Mouse (Mus musculus) cerebellum, adult 11 months (tissue): ENCODE results near the gene Sirt7.

ENCODE experiments used
- DNase-seq: peaks from one replicate; pipeline ENCODE4 v3.0.0; 2022

The Sirt7 gene

DNA sequence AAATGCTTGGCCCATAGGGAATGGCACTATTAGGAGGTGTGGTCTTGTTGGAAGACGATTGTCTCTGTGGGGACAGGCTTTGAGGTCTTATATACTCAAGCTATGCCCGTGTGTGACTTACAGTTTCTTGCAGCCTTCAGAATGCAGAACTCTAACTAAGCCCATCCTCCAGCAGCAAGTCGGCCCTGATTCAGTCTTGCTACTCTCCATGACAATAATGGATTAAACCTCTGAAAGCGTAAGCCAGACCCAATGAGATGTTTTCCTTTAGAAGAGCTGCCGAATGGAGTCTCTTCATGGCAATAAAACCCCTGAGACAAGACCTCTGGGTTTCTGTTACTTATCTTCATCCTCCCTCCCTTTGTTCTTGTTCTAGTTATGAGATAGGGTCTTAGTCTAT, 9.8 kb upstream of the Sirt7 start:
- DNase-seq = no peak

DNA sequence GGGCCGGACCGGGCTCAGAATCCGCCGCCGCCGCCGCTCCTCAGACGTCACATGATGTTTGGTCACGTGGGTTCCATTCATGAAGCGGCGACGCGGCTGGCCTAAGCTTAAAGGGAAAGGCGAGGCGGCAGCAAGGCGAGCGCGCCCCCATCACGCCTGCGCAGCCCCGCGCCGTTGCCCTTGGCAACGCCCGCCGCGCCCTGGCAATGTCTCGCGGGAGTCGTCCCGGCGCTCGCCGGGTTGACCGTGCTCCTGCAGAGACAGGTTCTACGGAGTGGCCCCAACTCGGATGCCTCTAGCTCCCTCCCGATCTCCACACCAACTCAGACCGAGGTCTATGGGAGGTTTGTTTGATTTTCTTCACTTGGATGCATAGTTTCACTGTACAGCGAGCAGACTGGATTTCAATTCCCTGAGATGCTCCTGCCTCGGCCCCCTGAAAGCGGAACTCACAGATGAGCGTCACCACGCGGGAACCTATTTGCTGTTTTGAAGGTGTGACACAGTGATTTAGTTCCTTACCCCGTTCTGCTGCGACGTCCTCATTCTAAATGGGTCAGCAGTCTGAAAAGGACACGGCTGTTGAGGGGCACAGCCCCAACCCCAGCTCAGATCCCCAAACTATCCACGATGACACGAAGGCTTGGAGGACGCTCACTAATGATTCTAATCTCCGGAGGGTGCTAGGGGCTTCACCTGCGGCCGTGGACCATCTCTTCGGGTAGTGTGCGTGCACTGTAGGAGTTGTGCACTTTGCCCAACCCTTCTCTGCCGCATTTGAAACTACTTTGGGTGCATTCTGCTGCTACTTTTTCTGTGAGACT, 8.7 kb upstream of the Sirt7 start, which contains the start of gene Mafg:
Gene Mafg (minus strand): TSS at position 81 of the 824 bp plus-strand sequence.
- DNase-seq = peak; percentile 91

DNA sequence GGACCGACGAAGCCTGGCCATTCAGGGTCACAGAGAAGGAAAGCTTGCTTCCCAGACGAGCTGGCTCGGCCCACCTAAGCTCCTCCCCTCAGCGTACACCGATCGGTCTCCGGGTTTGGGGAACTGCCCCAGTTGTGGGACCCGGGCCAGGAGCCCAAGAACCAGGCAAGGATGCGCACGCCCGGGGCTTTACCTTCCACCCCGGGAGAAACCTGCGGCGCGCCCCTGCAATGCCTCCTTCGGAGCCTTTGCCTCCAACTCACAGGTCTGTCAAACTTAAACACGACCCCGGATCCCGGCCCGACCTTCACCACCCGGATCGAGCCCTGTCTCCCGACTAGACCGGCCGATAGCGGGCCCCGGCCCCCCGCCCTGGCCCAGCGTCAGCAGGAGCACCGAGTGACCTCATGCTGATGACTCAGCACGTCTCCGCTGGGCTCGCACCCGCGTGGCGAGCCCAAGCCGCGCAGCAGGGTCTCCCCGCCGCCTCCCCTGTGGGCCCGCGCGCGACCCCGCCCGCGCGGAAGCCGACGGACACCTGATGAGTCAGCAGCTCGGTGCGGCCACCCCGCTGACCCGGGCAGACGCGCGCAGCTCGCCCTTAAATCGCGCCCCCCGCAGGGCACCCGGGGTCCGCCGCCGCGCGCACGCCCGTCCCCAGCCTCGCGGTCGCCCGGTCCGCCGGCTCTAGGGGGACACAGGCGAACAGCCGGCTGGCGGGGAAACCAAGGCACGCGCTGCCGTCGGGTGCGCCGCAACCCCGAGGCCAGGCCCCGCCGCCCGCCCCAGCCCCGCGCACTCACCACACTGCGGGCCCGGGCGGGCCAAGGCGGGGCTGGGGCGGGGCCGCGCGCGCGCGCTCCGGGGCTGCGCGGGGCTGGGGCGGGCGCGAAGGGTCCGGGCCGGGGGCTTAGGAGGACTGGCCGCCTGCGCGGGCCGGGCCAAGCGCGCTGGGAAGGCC, 7.8 kb upstream of the Sirt7 start:
- DNase-seq = peak; percentile 70

DNA sequence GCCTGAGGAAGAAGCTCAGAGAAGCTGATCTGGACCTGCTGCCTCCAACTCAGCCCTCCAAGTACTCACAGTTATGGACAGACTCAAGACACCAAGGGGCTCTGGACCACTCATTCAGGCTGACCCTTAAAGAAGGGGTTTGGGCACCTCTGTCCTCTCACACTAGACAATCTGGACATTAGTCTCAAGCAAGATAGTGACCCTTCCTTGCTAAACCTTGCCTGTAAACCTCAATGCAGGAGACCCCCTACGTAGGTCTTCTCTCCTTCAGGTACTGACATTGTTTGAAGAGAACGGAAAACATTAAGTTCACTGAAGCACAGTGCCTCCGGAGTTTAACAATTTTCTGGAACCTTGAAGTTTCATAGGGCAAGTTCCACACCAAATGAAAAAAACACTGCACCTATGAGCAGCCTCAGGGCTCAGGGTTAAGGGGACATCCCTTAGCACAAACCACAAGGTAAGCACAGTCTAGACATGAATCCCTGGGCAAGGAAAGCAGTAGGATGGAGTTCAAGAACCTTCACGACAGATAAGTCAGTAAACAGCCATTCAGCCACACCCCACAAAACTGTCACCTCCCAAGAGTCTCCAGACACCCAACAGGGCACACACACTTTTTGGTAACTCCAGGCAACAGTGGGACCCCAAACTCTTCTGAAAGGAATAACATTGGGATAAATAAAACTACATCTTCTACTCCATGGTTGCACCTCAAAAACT, 6.8 kb upstream of the Sirt7 start:
- no peak for DNase-seq

DNA sequence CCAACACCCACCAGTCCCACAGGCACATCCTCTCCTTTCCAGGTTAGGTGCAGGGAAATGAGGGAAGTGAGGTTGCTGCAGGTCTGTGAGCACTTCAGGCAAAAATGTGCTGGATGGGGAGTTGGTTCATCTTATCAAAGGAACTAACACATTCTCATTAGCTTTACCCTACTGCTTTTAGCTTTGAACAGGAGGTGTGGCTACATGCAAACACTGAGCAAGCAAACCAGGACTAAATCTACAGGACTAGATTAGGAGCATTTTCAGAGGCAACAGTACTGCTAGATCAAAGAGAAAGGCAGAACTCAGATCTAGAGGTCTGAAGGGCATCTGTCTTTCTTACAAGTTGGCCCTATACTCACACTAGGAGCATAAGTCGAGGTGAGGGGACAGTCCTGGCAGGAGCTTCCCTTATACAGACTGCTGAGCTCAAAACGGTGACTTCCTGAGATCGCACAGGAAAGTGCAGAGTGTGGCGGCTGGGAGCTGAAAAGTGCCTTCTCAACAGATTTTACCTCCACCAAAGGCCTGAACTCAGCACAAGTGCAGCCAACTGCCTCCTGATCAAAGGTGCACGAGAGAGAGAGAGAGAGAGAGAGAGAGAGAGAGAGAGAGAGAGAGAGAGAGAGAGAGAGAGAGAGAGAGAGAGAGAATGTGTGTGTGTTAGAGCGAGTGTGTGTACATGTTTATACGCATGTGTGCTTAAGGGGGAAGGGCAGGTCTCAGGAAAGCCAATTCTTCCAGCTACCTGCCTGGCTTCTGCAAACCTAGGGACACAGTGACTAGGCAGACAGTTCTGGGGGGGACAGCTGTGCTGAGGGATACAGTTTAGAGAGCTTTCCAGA, 6.1 kb upstream of the Sirt7 start:
- DNase-seq = no peak

DNA sequence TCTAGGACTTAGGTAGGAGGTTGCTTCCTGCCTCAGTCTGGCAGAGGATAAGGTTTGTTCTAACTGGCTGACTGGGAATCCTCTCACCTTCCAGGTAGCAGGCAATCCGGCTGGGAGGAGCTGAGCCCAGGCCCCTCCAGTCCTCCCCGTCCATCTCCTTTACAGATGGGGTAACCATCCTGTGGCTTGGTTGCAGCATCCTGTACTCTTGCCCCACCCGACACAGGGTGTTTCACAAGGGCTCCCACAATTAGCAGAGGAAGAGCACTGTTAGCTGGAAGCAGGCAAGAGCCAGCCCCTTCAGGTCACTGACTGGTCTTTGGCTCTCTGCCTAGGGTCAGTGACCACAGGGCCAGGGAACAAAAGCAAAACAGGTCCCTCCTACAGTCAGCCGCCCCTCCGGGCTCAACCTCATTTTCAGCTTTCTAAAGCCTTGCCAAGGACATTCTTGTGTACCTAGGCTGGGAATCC, 5.4 kb upstream of the Sirt7 start:
- no peak for DNase-seq

DNA sequence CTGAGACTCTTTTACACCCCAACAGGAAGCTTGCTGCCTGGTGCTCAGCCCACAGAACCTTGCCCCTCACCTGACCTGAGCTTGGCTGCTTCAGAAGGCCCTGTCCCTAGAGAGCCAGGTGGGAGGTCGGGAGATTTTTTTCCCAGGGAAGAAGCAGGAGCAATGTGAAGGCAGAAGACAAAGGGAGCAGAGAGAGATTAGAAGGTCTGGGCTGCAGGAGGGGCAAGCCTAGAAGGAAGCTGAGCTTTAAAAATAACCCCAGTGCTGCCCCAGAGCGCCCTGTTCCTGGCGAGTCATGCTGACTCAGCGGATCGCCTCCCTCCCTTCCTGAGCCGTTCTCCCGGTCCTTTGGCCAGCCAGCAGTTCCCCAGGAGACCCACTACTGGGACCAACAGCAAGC, 4.9 kb upstream of the Sirt7 start:
- no peak for DNase-seq

DNA sequence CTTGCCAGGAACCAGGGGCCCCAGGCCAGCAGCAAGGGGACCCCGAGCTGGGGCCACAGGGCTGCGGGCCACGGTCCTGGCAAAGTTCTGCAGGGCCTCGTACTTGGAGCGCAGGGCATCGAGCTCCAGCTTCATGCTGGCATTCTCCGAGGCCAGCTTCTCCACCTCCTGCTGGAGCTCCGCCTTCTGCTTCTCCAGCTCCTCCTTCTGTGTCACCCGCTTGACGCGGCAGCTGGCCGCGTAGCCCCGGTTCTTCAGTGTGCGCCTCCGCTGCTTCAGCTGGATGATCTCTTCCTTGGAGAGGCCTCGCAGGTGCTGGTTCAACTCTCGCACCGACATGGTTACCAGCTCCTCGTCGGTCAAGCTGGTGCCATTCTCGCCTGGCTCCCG, 4.3 kb upstream of the Sirt7 start:
- no peak for DNase-seq

DNA sequence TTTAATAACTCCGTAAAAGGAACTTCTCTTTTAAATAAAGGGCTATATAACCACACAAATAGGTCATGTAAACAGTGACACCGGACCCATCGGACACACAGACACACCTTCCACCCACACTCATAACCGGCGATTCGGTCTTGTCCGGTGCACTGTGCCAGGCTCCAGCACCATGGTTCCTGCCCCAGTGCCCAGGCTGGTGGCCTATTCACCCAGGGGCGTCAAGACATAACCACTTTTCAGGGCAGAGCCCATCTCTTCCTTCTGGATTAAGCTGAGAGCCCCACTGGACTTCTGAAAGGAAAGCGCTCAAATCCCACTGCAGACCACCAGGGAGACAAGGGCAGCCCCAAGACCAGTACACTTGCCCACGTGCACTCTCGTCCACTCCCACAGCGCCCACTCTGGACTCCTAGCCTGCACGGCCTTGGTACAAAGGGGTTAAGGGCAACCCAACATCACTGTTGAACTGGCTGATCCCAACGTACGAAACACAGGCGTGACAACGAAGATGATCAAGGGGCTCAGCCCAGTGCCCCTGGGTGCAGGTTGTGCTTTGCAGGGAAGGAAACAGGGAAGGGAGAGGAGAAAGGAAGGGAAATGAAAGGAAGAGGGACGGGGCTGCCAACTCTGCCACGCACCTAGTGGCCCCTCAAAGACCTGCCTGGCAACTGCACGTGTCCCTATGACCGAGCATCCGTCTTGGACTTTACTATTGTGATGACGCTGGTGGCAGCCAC, 3.7 kb upstream of the Sirt7 start:
- no peak for DNase-seq

DNA sequence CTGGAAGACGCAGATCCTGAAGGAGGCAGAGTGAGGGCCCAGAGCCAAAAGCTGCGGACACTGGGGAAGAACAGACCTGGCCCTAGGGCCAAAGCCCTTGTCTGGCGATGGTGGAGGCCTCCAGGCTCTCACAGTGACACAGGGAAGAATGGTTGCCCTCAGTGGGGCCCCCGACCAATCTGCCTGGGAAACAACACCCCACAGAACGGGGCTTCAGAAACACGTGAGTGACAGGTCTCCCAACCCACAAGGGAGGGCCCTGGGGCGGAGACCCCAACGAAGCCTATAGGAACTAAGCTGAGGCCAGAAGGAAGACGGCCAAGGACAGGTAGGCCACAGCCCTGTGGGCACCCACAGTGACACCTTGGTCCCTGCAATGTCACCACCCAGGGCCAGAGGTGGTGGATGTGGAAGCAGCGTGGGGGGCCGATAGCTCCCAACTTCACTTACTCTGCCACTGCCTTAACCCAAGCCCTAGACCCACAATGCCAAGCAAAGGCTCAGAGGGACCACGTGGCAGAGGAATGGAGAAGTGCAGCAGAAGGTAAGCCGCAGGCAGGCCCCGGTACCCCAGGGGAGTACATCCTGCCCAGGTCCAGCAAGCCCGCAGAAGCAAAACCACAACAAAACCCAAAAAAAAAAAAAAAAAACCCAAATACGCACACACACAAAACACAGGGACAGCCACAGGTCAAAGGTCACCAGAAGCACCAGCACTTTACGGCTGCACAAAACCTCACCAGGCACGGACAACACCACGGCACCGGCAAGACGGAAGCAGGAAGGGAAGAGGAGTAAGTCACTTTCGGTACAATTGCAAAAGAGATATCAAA, 2.6 kb upstream of the Sirt7 start:
- no peak for DNase-seq

DNA sequence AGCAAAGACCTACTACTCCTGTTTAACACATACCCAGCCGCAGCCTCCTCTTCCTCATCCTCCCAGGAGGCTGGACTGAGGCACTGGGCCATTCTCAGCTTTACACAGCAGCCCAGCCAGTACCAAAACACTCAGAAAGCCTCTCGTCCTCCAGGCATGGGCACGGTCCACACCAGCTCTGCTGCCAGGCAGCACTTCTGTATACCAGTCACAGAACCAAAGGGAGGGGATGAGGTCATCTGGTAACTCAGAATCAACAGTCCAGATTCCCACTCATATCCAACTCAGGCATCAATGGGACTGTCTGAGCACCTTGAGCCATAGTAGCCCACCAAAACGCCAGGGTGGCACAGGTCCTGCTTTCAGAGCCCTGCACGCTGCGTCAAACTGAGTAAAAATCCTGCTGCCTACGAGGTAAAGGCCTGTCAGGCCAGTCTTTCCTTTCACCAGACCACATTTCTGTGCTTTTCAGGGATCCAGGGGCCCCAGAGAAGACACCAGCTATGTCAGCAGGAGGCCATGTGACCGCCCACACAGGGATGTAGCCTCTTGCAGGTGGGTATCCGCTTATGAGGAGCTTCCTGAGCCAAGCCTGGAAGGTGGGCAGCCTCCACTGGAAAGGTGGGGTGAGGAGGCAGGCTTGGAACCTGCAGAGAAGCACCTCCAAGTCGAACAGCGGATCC, 1.9 kb upstream of the Sirt7 start:
- no peak for DNase-seq

DNA sequence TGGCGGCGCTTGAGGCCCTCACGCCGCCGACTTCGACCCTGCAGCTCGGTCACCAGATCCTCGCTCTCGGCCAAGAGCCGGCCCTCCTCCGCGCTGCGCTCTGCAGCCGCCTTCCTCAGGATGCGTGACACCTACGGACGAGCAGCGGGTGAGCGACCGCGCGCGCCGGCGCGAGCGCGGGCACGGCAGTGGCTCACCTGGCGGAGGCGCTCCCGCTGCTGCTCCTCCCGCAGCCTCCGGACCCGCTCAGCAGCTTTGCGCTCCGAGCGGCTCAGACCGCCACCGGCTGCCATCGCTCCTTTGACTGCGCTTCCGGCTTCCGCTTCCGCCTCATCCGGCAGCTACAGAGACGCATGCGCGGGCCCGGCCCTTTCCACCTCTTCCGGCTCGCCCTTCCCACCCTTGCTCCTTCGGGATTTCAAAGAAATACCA, 344 bp downstream of the Sirt7 start:
- peak; percentile 80 for DNase-seq

DNA sequence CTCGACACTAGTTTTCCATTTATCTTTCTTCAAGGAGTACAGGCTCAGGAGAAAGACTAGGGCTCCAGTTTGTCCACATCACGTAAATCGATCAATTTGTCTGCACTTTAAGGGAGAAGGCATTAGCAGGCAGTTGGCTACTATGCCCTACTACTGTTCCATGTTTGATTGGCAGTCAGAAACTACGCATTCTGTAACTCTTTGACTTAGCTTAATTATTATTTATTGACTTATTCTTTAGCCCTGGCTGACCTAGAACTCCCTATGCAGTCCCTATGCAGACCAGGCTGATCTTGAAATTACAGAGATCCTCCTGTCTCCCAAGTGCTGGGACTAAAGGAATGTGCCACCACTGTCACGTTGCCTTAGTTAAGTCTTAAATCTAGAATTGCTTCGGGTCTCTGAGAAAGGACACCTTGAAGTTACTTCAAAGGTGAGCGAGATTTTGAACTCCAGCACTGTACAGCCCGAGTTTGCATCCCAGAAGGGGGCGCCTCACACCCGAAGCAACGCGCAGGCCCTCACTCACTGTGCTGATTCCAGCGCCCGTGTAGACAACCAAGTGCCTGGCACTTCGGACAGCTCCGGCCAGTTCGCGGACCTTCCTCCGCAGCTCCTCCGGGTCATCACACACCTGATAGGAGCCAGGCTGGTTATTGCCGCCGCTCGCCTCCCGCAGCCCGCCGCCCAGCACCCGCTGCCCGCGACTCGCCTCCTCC, 920 bp downstream of the Sirt7 start:
- DNase-seq = no peak

DNA sequence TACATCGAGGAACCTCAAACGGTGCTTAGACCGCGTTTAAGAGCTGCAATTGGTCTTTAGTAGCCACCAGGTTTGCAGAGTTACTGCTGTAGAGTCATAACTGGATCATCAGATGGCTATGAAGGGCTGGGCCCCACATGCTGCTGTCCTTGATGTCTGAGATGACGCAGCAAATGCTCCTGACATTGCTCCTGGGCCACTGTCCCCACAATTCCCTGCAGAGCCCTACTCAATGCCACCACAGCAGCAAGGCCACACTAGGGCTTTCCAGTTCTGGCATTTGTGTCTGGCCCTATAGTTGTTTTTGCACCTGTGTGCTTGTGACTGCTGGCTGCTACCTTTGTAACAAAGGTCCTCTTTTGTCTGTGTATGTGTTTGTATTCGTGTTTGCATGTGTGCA, 2.2 kb downstream of the Sirt7 start:
- DNase-seq = no peak

DNA sequence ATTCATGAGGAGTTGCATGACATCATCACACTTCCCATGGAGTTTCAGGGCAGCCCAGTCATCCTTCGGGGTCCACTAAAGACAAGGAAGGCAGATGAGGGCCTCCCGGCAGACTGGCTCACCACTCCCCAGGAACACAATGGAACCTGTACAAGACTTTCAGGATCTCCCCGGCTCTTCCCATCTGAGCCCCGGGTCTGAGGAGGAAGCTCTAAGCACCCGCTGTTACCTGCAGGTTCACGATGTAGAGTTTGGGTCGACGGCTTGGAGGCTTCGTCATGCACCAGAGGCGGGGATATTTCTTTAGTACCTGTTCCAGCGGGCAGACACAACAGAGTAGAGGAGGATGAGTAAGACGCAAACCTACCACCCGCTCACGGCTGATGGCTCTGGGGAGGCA, 4.8 kb downstream of the Sirt7 start:
- no peak for DNase-seq

DNA sequence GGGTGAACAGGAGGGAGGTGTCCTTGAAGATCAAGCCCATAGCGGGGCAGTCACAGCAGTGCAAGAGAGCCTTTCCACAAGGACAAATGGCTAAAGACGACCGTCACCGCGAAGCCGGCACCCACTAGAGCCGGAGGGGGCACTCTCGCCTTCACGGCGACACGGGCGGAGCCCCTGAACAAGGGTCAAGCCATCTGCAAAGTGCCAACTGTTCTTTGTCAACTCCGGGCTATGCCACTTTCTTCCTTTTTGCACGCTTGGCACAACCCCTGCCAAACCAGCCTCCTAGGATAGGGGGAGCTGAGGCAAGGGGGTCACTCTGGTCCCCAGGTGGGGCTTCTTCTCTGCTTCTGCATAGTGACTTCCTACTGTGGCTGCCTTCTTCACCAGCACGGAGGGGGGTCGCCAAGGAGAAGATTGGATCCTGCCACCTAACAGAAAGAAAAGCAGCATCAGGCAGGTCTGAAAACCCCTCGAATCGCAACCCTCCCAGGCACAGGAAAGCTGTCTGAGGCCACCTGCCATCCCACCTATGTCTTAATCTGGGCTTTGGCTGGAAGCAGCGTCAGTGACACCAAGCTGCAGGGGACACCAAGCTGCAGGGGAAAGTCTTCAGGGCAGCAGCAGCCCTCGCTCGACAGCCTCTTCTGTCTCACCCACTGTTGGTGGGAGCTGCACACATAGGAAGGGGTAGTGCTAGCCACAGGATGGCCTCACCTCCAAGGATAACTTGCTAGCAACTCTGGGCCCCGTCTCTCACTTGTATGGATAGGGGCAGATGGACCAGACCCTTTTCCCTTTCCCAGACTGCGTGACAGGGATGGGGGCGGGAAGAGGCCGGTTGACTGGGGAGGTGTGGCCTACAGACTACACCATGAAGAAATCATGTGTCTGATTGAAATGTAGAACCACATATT, 6.2 kb downstream of the Sirt7 start:
- no peak for DNase-seq

DNA sequence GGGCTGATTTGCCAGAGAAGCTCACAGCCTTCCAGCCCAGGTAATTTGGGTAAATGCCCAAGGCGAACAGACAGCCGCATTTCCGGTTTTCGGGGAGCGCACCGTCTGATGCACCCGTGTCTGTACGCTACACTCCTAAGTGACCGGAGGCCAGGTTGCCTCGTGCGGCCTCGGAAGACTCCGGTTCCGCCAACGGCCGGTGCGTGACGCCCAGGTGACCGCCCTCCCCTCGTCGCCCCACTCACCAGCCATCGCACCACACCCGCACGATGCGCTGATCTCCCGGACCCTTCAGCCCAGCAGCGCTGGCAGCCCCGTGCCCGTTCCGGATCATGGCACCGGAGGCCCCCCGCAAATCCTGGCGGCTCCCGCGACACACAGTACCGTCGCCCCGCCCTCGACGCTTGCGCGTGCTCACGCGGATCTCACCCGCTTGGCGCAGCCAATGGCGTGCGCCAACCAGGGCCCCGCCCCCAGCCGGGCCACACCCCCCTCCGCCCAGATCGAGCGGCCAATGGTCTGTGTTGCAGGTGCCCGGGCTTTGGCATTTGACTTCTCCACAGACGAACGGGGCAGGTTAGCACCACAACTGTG, 7.4 kb downstream of the Sirt7 start, which contains the start of gene Pcyt2:
Gene Pcyt2 (minus strand): TSS at position 418 of the 594 bp plus-strand sequence.
- peak; percentile 93 for DNase-seq
